Mouse (Mus musculus) kidney, postnatal 0 days (tissue): ENCODE measurements at regions not wholly inside any gene's neighbourhood (a gene's known extent, or its start where the extent isn't known, plus 50 kb on each side); places are given as distances from the start of the nearest gene placed in this dataset.

Experiments
- ATAC-seq: fragments of 200-750 bp; cut with Nextera tagmentation; replicated peaks from 2 replicates; pipeline ENCODE4 v1.8.0; 2017; ENCODE audit warnings: low read depth, moderate number of reproducible peaks, moderate TSS enrichment, moderate library complexity; ENCODE audit not compliant: low FRiP score
- DNase-seq: peaks from one replicate; pipeline ENCODE4 v3.0.0-alpha.2; 2016; ENCODE audit warnings: low spot score
- H3K27ac ChIP-seq: fragments of 300-500 bp; sonication (generic); 2 replicates; pipeline ENCODE4 v1.5.1; 2014; ENCODE audit warnings: mild to moderate bottlenecking
- H3K27me3 ChIP-seq: fragments of 300-500 bp; sonication (generic); 2 replicates; pipeline ENCODE4 v1.6.1; 2014; ENCODE audit warnings: low read length, mixed read lengths; ENCODE audit not compliant: insufficient read depth
- H3K36me3 ChIP-seq: fragments of 300-500 bp; sonication (generic); 2 replicates; pipeline ENCODE4 v1.6.1; 2014; ENCODE audit warnings: low read length, mixed read lengths; ENCODE audit not compliant: insufficient read depth
- H3K4me1 ChIP-seq: fragments of 300-500 bp; sonication (generic); replicated peaks from 2 replicates; pipeline ENCODE4 v1.6.1; 2014; ENCODE audit warnings: antibody characterized with exemption, low read length, mixed read lengths; ENCODE audit not compliant: insufficient read depth
- H3K4me2 ChIP-seq: fragments of 300-500 bp; sonication (generic); 2 replicates; pipeline ENCODE4 v1.6.1; 2014; ENCODE audit warnings: mild to moderate bottlenecking, low read length, moderate library complexity, mixed read lengths
- H3K4me3 ChIP-seq: fragments of 300-500 bp; sonication (generic); replicated peaks from 2 replicates; pipeline ENCODE4 v1.5.1; 2014; ENCODE audit warnings: low read depth, low read length
- H3K9ac ChIP-seq: fragments of 300-500 bp; sonication (generic); 2 replicates; pipeline ENCODE4 v1.6.1; 2014; ENCODE audit warnings: low read depth, low read length
- H3K9me3 ChIP-seq: fragments of 300-500 bp; sonication (generic); replicated peaks from 2 replicates; pipeline ENCODE4 v1.6.1; 2016; ENCODE audit warnings: low read length, inconsistent platforms, mixed read lengths
- CTCF ChIP-seq: IDR thresholded peaks from 2 replicates; pipeline ENCODE4 v1.5.1; 2016; ENCODE audit warnings: antibody characterized with exemption, low read depth, mild to moderate bottlenecking, moderate library complexity
- WGBS: fragments of 180-500 bp; shearing (Covaris S2); extraction: QIAGEN DNeasy Blood & Tissue Kit; methylation state at CpG from one replicate; pipeline ENCODE4 v1.1.7; 2014; 5-methylcytosine and 5-hydroxymethylcytosine counted together

DNA sequence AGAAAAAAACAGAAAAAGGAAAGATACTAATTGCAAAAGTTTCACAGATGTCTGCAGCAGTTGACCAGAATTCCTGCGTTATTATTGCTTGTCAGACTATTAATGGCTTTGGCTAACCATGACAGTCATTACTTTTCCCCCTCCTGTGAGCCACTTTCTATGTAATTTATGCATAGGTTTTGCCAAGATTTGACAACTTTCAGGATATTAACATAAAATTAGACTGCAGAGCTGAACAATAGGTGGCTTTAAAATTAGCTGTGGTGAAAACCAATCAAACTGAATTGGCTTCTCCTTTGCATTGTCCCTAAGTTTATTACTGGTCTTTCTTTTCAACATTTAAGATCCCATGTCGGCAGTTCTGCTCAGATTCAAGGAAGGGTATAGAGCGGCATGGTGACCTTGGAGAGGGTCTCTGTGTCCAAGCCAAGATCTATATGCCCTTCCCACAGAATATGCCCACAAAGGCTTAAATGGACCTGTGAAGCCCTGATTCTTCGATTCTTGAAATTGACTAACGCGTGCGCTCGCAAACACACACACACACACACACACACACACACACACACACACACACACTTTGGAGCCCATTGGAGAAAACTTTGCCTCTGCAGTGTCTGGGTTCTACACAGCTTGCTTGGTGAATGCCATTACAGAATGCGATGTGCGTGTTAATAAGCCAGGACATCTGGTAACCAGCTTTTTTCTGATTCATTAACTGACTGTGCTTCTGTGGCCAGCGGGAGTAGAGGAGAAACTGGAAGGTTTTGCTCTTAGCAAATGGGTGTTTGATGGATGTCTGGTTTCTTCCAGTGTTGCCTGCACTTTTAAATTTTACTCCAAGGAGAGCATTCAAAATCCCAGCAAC, 69.8 kb upstream of the Itga4 start:
- Histone ChIP-seq H3K27me3 (no peaks in the 10 kb centered on the region), H3K4me3 (no peak overlapping the region), H3K9ac (no peak overlapping the region), H3K4me2 (no peak overlapping the region), H3K4me1 (no peaks in the 10 kb centered on the region), H3K36me3 (no peaks in the 10 kb centered on the region), H3K9me3 (no peaks in the 10 kb centered on the region), H3K27ac (no peak overlapping the region)
- WGBS, result 76% methylated on average over 11 of the region's 11 CpGs
- ATAC-seq, result no peak
- TF ChIP-seq CTCF, result no peak
- DNase-seq, result peak; percentile 59

DNA sequence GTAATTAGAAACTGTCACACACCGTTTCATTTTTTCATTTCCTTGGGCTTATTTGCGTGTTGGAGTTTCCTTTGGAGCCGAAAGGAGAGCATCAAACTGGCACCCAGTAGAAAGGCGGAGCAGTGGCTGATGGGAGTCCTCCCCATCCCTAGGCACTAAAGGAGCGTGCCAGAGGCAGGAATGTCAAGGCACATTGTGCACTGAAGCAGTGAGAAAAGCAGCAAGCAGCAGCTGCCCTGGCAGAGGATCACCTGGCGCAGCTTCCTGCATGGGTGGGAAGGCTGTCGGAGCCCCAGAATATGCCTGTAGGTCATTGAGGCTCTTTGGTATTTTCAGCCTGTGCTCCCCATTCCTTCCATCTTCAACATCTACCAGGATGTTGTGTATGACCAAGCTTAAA, 68.3 kb upstream of the Itga4 start:
- Histone ChIP-seq H3K4me2 (no peak overlapping the region), H3K27ac (no peak overlapping the region), H3K9me3 (no peaks in the 10 kb centered on the region), H3K4me3 (no peak overlapping the region), H3K4me1 (no peaks in the 10 kb centered on the region), H3K27me3 (no peaks in the 10 kb centered on the region), H3K36me3 (no peaks in the 10 kb centered on the region), H3K9ac (no peak overlapping the region)
- TF ChIP-seq CTCF, result no peak
- WGBS, result 75% methylated on average over 7 of the region's 7 CpGs
- no peak for ATAC-seq
- no peak for DNase-seq

- H3K36me3 ChIP-seq, result no peaks in the 10 kb centered on the region
- ATAC-seq, result no peak
- TF ChIP-seq CTCF, result no peak
- H3K27ac ChIP-seq, result no peak overlapping the region
- no peaks in the 10 kb centered on the region for H3K9me3 ChIP-seq
- DNase-seq, result no peak
- H3K4me3 ChIP-seq, result no peak overlapping the region
- no peaks in the 10 kb centered on the region for H3K4me1 ChIP-seq
- WGBS, result 86% methylated on average over 6 of the region's 6 CpGs
- H3K9ac ChIP-seq, result no peak overlapping the region
- no peaks in the 10 kb centered on the region for H3K27me3 ChIP-seq
- no peak overlapping the region for H3K4me2 ChIP-seq
These were observed 66.6 kb upstream of the Itga4 start for GRCm38 (mm10) chr2:79188511-79189193.

DNA sequence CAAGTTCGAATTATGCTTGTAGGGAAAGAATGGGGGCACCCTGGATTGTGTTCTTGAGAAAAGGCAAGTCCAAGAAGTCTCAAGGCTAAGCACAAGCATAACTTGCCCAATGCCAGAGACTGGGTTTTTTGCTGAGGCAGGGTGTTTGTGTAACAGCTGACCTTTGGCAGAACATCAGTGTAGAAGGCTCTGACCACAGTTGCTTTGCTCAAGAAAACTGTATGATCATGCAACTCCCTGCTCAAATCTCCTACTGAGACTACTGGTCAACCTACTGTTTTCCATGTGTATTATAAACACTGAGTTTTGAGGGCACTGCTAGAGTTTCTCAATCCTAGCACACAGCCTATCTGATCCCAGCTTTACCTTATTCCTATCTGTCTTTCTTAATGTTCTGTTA, 61.4 kb upstream of the Itga4 start:
- Histone ChIP-seq H3K9me3 (no peaks in the 10 kb centered on the region), H3K4me2 (no peak overlapping the region), H3K27ac (no peak overlapping the region), H3K36me3 (no peaks in the 10 kb centered on the region), H3K4me1 (no peaks in the 10 kb centered on the region), H3K27me3 (no peaks in the 10 kb centered on the region), H3K9ac (no peak overlapping the region), H3K4me3 (no peak overlapping the region)
- no peak for TF ChIP-seq CTCF
- ATAC-seq, result no peak
- WGBS, result 71% methylated on average over 1 of the region's 1 CpGs
- DNase-seq, result no peak

- ATAC-seq (no peak), DNase-seq (no peak)
- H3K27ac ChIP-seq, result no peak overlapping the region
- H3K4me2 ChIP-seq, result no peak overlapping the region
- no peaks in the 10 kb centered on the region for H3K36me3 ChIP-seq
- no peak overlapping the region for H3K9ac ChIP-seq
- no peaks in the 10 kb centered on the region for H3K27me3 ChIP-seq
- no peak for TF ChIP-seq CTCF
- H3K4me3 ChIP-seq, result no peak overlapping the region
- 74% methylated on average over 6 of the region's 6 CpGs for whole genome bisulfite sequencing
- no peaks in the 10 kb centered on the region for H3K9me3 ChIP-seq
- H3K4me1 ChIP-seq, result no peaks in the 10 kb centered on the region
These were observed 53.5 kb upstream of the Itga4 start for GRCm38 (mm10) chr2:79201677-79202076.
